Comparison of ENCODE assay signal across 11 mouse cellular contexts in the genomic region with DNA sequence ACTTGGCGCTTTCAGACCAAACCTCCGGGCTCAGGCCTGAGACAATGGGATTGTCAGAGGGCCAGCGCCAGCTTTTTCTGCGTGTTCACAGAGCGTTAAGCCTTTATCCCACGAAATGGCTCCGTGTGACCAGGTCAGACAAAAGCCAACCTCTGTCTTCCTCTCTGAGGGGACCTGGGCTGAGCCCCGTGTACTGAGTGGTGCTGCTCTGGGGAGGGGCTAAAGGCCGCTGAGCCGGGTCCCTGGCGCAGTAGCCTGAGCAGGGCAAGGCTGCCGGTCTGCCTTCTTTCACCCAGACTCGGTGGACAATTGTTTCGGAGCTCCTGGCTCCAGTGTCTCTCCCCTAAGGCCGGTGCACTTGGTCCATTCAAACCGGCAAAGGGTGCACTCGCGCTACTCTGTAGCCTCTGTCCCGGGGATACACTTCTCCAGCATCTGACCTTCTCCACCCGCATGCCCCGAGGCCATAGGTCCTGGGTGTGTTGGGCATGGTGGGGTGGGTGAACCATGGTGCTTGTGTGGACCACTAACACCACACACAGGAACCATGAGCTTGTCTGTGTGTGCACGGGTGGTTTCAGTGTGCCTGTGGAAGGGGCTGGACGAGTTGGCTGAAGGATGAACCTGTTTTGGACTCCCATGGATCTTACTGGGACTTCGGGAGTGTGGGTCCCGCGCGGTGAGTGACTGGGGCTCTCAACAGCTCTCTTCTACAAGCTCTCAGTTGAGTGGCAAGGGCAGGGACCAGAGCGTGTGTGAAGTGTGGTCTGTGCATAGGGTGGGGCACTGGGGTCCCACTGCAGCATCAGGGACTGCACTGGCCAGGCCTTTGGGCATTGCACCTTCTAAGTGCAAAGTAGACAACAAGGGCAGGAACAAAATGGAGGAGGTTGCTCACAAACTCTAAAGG. TPM values are rescaled to one million over a fixed set of nuclear protein-coding genes. Genes with fewer than 3 reads are reported as not detected.
A peak's percentile ranks its signal among the peaks of the same experiment; 100 is the strongest.
DNase-seq lines count a peak whose midpoint lies in the region; ATAC-seq lines count a peak whose summit lies in the region.
"Had no signal": no experiment of that assay in that cellular context is flagged by ENCODE, and none has a peak within 500 bp of the region (broad histone marks: within the 10 kb centered on the region; RNA-seq: fewer than 3 reads in every experiment).

No protein-coding gene starts in this region.

- H3K36me3 ChIP-seq in limb, embryonic 11.5 days (ENCODE audit: control insufficient read depth, insufficient read depth, low read length) = no peaks in the 10 kb centered on the region
- H3K36me3 ChIP-seq in liver, embryonic 12.5 days = no peaks in the 10 kb centered on the region

- no peaks in the 10 kb centered on the region for H3K9me3 ChIP-seq in limb, embryonic 11.5 days (ENCODE audit: control insufficient read depth, low read length)
- no peaks in the 10 kb centered on the region for H3K9me3 ChIP-seq in liver, embryonic 12.5 days (replicated peaks)

- H3K9ac ChIP-seq in limb, embryonic 11.5 days (ENCODE audit: low read length) = no peak overlapping the region
- no peak overlapping the region for H3K9ac ChIP-seq in liver, embryonic 12.5 days

- H3K4me3 ChIP-seq in limb, embryonic 11.5 days (ENCODE audit: low read depth, low read length) = no peak overlapping the region
- H3K4me3 ChIP-seq in liver, embryonic 12.5 days = no peak overlapping the region

- H3K4me1 ChIP-seq in limb, embryonic 11.5 days (ENCODE audit: control insufficient read depth, insufficient read depth, low read length) = no peaks in the 10 kb centered on the region
- no peaks in the 10 kb centered on the region for H3K4me1 ChIP-seq in liver, embryonic 12.5 days

- peak; percentile 42 for DNase-seq in cerebellum, postnatal 14 days
- DNase-seq in ovary, postnatal 36 days (ENCODE audit: low spot score) = peak; percentile 12
- no peak for DNase-seq in ovary, postnatal 10 days (ENCODE audit: low spot score)
- DNase-seq in limb, embryonic 11.5 days (ENCODE audit: low spot score) = peak; percentile 46
- no peak for DNase-seq in thymus, postnatal 25 days
- DNase-seq in thymus, postnatal 10 days (ENCODE audit: low spot score in 2 of 2) = no peak

- H3K27me3 ChIP-seq in limb, embryonic 11.5 days (ENCODE audit: control insufficient read depth, insufficient read depth, low read length) = peaks cover 84% of the 10 kb centered on the region
- H3K27me3 ChIP-seq in liver, embryonic 12.5 days (replicated peaks) = peaks cover 96% of the 10 kb centered on the region

- H3K4me2 ChIP-seq in limb, embryonic 11.5 days (ENCODE audit: low read depth, severe bottlenecking) = no peak overlapping the region
- no peak overlapping the region for H3K4me2 ChIP-seq in liver, embryonic 12.5 days

- H3K27ac ChIP-seq in limb, embryonic 11.5 days (replicated peaks; ENCODE audit: low read depth, low read length) = no peak overlapping the region
- H3K27ac ChIP-seq in liver, embryonic 12.5 days = no peak overlapping the region
- H3K27ac ChIP-seq: macrophage had no signal

- WGBS in limb, embryonic 11.5 days = 3% methylated on average over 28 of the region's 28 CpGs
- 6% methylated on average over 28 of the region's 28 CpGs for WGBS in liver, embryonic 12.5 days (ENCODE audit: insufficient replicate concordance)

- no peak for ATAC-seq in cerebellum, adult (ENCODE audit: insufficient number of reproducible peaks, low FRiP score, low TSS enrichment)
- ATAC-seq in limb, embryonic 11.5 days (ENCODE audit: insufficient number of reproducible peaks, low FRiP score, low TSS enrichment, low read depth) = peak; percentile 47; the same call in 1 of the 2 replicates
- ATAC-seq in liver, embryonic 12.5 days = no peak
- ATAC-seq: activated CD4-positive, CD25-positive, alpha-beta regulatory T cell, adult 4 months had no signal

RNA-seq across cellular contexts. Expression of a gene that starts 40.9 kb away (rescaled TPM):
- polyA plus RNA-seq in limb, embryonic 11.5 days (2014; fragmentation: Nextera tagmentation; extraction: Ambion mirVana) = not detected in 2 replicates
- polyA plus RNA-seq in liver, embryonic 12.5 days (2016; fragmentation: Nextera tagmentation; extraction: Ambion mirVana) = not detected in 2 replicates
- polyA plus RNA-seq: activated CD4-positive, CD25-positive, alpha-beta regulatory T cell, adult 4 months; macrophage; small intestine, adult 2 months had no signal

RNA-seq across cellular contexts. Expression of a gene that starts 53.4 kb away (rescaled TPM):
- 78.8 and 80.8 TPM in 2 replicates for polyA plus RNA-seq in limb, embryonic 11.5 days (2014; fragmentation: Nextera tagmentation; extraction: Ambion mirVana)
- polyA plus RNA-seq in liver, embryonic 12.5 days (2016; fragmentation: Nextera tagmentation; extraction: Ambion mirVana) = 51.5 and 58.2 TPM in 2 replicates

Comparison
In these comparisons a context has a peak if more than half of its experiments do, and no peak if none do; other contexts are left out.
1. DNase-seq: peak in cerebellum, postnatal 14 days (2 of 2), ovary, postnatal 36 days (single experiment) and limb, embryonic 11.5 days (single experiment); none in ovary, postnatal 10 days (single experiment), thymus, postnatal 25 days (single experiment) and thymus, postnatal 10 days (0 of 2).